Mouse (Mus musculus): Measurements from ENCODE around the gene Ttll11. TPM values are rescaled to one million over a fixed set of nuclear protein-coding genes. Genes with fewer than 3 reads are reported as not detected.

Ttll11 gene
- total and polyA plus RNA-seq, 2 experiments from 2014 or later = 1.7 to 5.0 TPM

GRCm38 (mm10) chr2:35719230-35720005 lies 260.3 kb downstream of the Ttll11 start:
- 83% methylated on average over 12 of the region's 12 CpGs for WGBS
- Histone ChIP-seq H3K9me3 (replicated peaks; ENCODE audit: control insufficient read depth, low read length) (no peaks in the 10 kb centered on the region), H3K9ac (replicated peaks; ENCODE audit: low read depth, low read length) (no peak overlapping the region), H3K4me3 (ENCODE audit: low read depth, low read length) (no peak overlapping the region), H3K36me3 (replicated peaks; ENCODE audit: control insufficient read depth, insufficient read depth, low read length) (peaks cover 89% of the 10 kb centered on the region), H3K4me1 (ENCODE audit: control insufficient read depth, insufficient read depth) (peaks cover 10% of the 10 kb centered on the region), H3K27ac (ENCODE audit: low read depth) (no peak overlapping the region), H3K27me3 (ENCODE audit: control insufficient read depth, insufficient read depth, low read length) (no peaks in the 10 kb centered on the region), H3K4me2 (ENCODE audit: low read depth, low read length) (no peak overlapping the region)
- no peak for TF ChIP-seq CTCF (IDR thresholded peaks at IDR 0.05; ENCODE audit: low read depth)
- TF ChIP-seq EP300 (IDR thresholded peaks at IDR 0.05; ENCODE audit: low read depth) = no peak
- DNase-seq (ENCODE audit: low spot score) = no peak
- no peak for ATAC-seq (ENCODE audit: insufficient read depth, low read depth)

GRCm38 (mm10) chr2:35718662-35719061 lies 261.1 kb downstream of the Ttll11 start:
- H3K27me3 ChIP-seq (ENCODE audit: control insufficient read depth, insufficient read depth, low read length) = no peaks in the 10 kb centered on the region
- H3K27ac ChIP-seq (ENCODE audit: low read depth) = no peak overlapping the region
- H3K4me2 ChIP-seq (ENCODE audit: low read depth, low read length) = no peak overlapping the region
- peaks cover 18% of the 10 kb centered on the region for H3K4me1 ChIP-seq (ENCODE audit: control insufficient read depth, insufficient read depth)
- H3K36me3 ChIP-seq (replicated peaks; ENCODE audit: control insufficient read depth, insufficient read depth, low read length) = peaks cover 82% of the 10 kb centered on the region
- ATAC-seq (ENCODE audit: insufficient read depth, low read depth) (no peak), DNase-seq (ENCODE audit: low spot score) (no peak)
- WGBS = 89% methylated on average over 9 of the region's 9 CpGs
- H3K9me3 ChIP-seq (replicated peaks; ENCODE audit: control insufficient read depth, low read length) = no peaks in the 10 kb centered on the region
- no peak for TF ChIP-seq EP300 (IDR thresholded peaks at IDR 0.05; ENCODE audit: low read depth)
- no peak for TF ChIP-seq CTCF (IDR thresholded peaks at IDR 0.05; ENCODE audit: low read depth)
- H3K9ac ChIP-seq (replicated peaks; ENCODE audit: low read depth, low read length) = no peak overlapping the region
- no peak overlapping the region for H3K4me3 ChIP-seq (ENCODE audit: low read depth, low read length)

GRCm38 (mm10) chr2:35718003-35718500 lies 261.7 kb downstream of the Ttll11 start:
- ATAC-seq (ENCODE audit: insufficient read depth, low read depth) = no peak
- WGBS = 68% methylated on average over 5 of the region's 5 CpGs
- Histone ChIP-seq H3K9me3 (replicated peaks; ENCODE audit: control insufficient read depth, low read length) (no peaks in the 10 kb centered on the region), H3K27ac (ENCODE audit: low read depth) (0 out of 2 replicates have a peak overlapping the region, but pooled peaks have one; percentile 23), H3K4me1 (ENCODE audit: control insufficient read depth, insufficient read depth) (peaks cover 18% of the 10 kb centered on the region), H3K36me3 (replicated peaks; ENCODE audit: control insufficient read depth, insufficient read depth, low read length) (peaks cover 78% of the 10 kb centered on the region), H3K27me3 (ENCODE audit: control insufficient read depth, insufficient read depth, low read length) (no peaks in the 10 kb centered on the region), H3K9ac (replicated peaks; ENCODE audit: low read depth, low read length) (no peak overlapping the region), H3K4me3 (ENCODE audit: low read depth, low read length) (no peak overlapping the region), H3K4me2 (ENCODE audit: low read depth, low read length) (no peak overlapping the region)
- DNase-seq (ENCODE audit: low spot score) = no peak
- TF ChIP-seq CTCF (IDR thresholded peaks at IDR 0.05; ENCODE audit: low read depth) (no peak), EP300 (IDR thresholded peaks at IDR 0.05; ENCODE audit: low read depth) (no peak)

- no peak for DNase-seq (ENCODE audit: low spot score)
- no peak overlapping the region for H3K4me3 ChIP-seq (ENCODE audit: low read depth, low read length)
- no peaks in the 10 kb centered on the region for H3K27me3 ChIP-seq (ENCODE audit: control insufficient read depth, insufficient read depth, low read length)
- H3K9ac ChIP-seq (replicated peaks; ENCODE audit: low read depth, low read length) = no peak overlapping the region
- no peaks in the 10 kb centered on the region for H3K9me3 ChIP-seq (replicated peaks; ENCODE audit: control insufficient read depth, low read length)
- 41% methylated on average over 1 of the region's 1 CpGs for WGBS
- H3K27ac ChIP-seq (ENCODE audit: low read depth) = no peak overlapping the region
- peaks cover 73% of the 10 kb centered on the region for H3K36me3 ChIP-seq (replicated peaks; ENCODE audit: control insufficient read depth, insufficient read depth, low read length)
- H3K4me1 ChIP-seq (ENCODE audit: control insufficient read depth, insufficient read depth) = peaks cover 18% of the 10 kb centered on the region
- no peak for TF ChIP-seq EP300 (IDR thresholded peaks at IDR 0.05; ENCODE audit: low read depth)
- TF ChIP-seq CTCF (IDR thresholded peaks at IDR 0.05; ENCODE audit: low read depth) = no peak
- H3K4me2 ChIP-seq (ENCODE audit: low read depth, low read length) = no peak overlapping the region
- ATAC-seq (ENCODE audit: insufficient read depth, low read depth) = no peak
Measured at GRCm38 (mm10) chr2:35716175-35716574, 263.5 kb downstream of the Ttll11 start.

GRCm38 (mm10) chr2:35715485-35715884 lies 264.2 kb downstream of the Ttll11 start:
- no peak overlapping the region for H3K4me3 ChIP-seq (ENCODE audit: low read depth, low read length)
- H3K4me2 ChIP-seq (ENCODE audit: low read depth, low read length) = no peak overlapping the region
- H3K27ac ChIP-seq (ENCODE audit: low read depth) = peak overlapping the region; percentile 33
- WGBS = 85% methylated on average over 3 of the region's 3 CpGs
- H3K9me3 ChIP-seq (replicated peaks; ENCODE audit: control insufficient read depth, low read length) = no peaks in the 10 kb centered on the region
- TF ChIP-seq EP300 (IDR thresholded peaks at IDR 0.05; ENCODE audit: low read depth) (no peak), CTCF (IDR thresholded peaks at IDR 0.05; ENCODE audit: low read depth) (no peak)
- H3K27me3 ChIP-seq (ENCODE audit: control insufficient read depth, insufficient read depth, low read length) = no peaks in the 10 kb centered on the region
- H3K36me3 ChIP-seq (replicated peaks; ENCODE audit: control insufficient read depth, insufficient read depth, low read length) = peaks cover 73% of the 10 kb centered on the region
- H3K9ac ChIP-seq (replicated peaks; ENCODE audit: low read depth, low read length) = no peak overlapping the region
- peaks cover 18% of the 10 kb centered on the region for H3K4me1 ChIP-seq (ENCODE audit: control insufficient read depth, insufficient read depth)
- no peak for DNase-seq (ENCODE audit: low spot score)
- no peak for ATAC-seq (ENCODE audit: insufficient read depth, low read depth)
